Mouse (Mus musculus): ENCODE data around the gene Terf2. TPM values are rescaled to one million over a fixed set of nuclear protein-coding genes. Genes with fewer than 3 reads are reported as not detected.
"Not testable (repeated sequence)": the region's sequence is repeated elsewhere in the genome, so short reads cannot be mapped to it uniquely, and the experiment has no call there.

The Terf2 gene
- polyA plus RNA-seq, 1 experiment from 2014 or later: 25.5 TPM

DNA sequence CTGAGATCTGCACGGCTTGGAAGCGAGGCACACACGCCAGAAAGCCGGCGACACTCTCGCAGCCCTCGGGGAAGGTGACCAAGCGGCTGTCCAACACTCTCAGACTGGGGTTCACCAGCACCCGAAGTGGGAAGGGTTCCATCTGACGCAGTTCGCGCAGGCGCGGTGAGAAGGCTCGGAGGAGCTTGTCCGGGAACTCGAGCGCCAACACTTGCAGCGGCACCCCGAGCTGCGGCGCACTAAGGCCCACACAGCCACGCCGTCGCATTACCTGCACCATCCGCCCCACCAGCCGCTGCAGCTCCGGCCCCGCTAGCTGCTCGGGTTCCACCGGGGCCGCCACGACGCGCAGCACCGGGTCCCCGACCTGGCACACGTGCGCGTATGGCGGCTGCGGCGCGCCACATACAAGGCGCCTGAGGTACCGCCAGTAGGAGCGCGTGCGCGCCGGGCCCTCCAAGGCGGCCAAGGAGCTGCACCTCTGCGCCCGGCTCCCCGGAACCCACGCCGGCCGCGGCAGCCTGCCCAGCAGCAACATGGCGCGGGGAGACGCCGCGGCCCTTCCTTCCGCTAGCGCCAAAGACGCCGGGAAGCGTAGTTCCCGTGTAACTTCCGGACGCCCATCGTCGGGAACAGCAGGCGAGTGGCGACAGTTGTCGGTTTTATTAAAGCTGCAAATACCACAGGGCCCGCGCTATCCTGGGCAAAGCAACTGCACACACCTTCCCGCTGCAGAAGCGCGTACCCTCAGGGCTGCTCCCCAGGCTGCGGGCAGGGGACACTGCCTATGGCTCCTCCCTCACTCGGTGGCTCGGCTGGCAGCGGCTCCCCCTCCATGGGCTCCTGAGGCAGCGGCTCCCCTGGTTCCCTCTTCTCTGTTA lies 48.0 kb downstream of the Terf2 start, which contains the start of gene Pdf:
Pdf (minus strand) TSS at position 554 of the 881 bp plus-strand sequence.
- H3K4me1 ChIP-seq (replicated peaks): peaks cover 27% of the 10 kb centered on the region
- under 1% methylated on average over 86 of the region's 87 CpGs for WGBS
- H3K36me3 ChIP-seq: peaks cover 83% of the 10 kb centered on the region
- H3K4me3 ChIP-seq: peak within 1 kb of the TSS; percentile 85
- peak within 1 kb of the TSS; percentile 89 for H3K27ac ChIP-seq (replicated peaks)
- no peaks in the 10 kb centered on the region for H3K27me3 ChIP-seq
- H3K9me3 ChIP-seq: no peaks in the 10 kb centered on the region
- H3K9ac ChIP-seq: peak within 1 kb of the TSS; percentile 85
- peak; percentile 90 for ATAC-seq (ENCODE audit: low read depth)
- H3K4me2 ChIP-seq: peak within 1 kb of the TSS; percentile 94

DNA sequence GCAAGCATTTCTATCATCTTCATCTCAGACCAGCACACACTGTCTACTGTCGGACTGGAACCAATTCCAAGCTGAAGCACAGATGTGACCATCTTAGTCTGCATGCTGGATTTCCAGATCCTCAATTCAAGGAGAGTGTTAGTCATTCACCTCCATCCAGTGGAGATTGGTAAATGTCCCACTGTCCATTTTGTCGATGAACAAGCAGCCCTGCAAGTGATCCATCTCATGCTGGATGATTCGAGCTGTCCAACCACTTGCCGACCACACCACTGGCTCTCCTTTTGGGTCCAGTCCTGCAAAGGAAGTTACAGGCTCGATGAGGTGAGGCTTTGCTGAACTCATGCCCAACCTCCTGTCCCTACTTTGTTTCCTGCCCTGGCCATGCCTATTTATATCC lies 49.4 kb downstream of the Terf2 start:
- H3K9me3 ChIP-seq: no peaks in the 10 kb centered on the region
- H3K27ac ChIP-seq (replicated peaks): no peak overlapping the region
- H3K4me3 ChIP-seq: peak overlapping the region; percentile 85; the same call in 1 of the 2 replicates
- H3K4me2 ChIP-seq: peak overlapping the region; percentile 94
- H3K4me1 ChIP-seq (replicated peaks): peaks cover 27% of the 10 kb centered on the region
- H3K36me3 ChIP-seq: peaks cover 83% of the 10 kb centered on the region
- no peak for ATAC-seq (ENCODE audit: low read depth)
- no peaks in the 10 kb centered on the region for H3K27me3 ChIP-seq
- H3K9ac ChIP-seq: peak overlapping the region; percentile 18; the same call in 1 of the 2 replicates
- 90% methylated on average over 5 of the region's 5 CpGs for WGBS

- Histone ChIP-seq H3K4me2 (no peak overlapping the region), H3K9ac (no peak overlapping the region), H3K4me1 (replicated peaks) (peaks cover 27% of the 10 kb centered on the region), H3K4me3 (no peak overlapping the region), H3K9me3 (no peaks in the 10 kb centered on the region), H3K27me3 (no peaks in the 10 kb centered on the region), H3K36me3 (peaks cover 83% of the 10 kb centered on the region), H3K27ac (replicated peaks) (no peak overlapping the region)
- no peak for ATAC-seq (ENCODE audit: low read depth)
- 95% methylated on average over 6 of the region's 6 CpGs for WGBS
These were observed 50.9 kb downstream of the Terf2 start for GRCm38 (mm10) chr8:107045478-107045877.

DNA sequence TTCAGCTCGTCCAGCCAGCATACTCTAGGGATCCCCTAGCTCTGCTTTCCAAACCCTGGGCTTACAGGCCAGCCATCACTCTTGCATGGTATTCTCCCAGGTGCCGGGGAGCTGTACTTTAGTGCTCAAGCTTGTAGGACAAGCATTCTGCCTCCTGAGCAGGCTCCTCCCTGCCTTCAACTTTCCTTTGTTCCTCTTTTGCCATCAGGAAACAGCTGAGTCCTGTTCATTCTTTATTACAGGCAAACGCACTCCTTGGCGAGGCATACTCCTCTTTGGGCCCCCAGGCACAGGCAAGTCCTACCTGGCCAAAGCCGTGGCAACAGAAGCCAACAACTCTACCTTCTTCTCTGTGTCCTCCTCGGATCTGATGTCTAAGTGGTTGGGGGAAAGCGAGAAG lies 55.7 kb downstream of the Terf2 start:
- no peaks in the 10 kb centered on the region for H3K27me3 ChIP-seq
- H3K9me3 ChIP-seq: no peaks in the 10 kb centered on the region
- 85% methylated on average over 7 of the region's 7 CpGs for WGBS
- no peak overlapping the region for H3K27ac ChIP-seq (replicated peaks)
- no peak overlapping the region for H3K9ac ChIP-seq
- H3K4me1 ChIP-seq (replicated peaks): no peaks in the 10 kb centered on the region
- H3K36me3 ChIP-seq: peaks cover 91% of the 10 kb centered on the region
- no peak overlapping the region for H3K4me2 ChIP-seq
- no peak for ATAC-seq (ENCODE audit: low read depth)
- H3K4me3 ChIP-seq: no peak overlapping the region

DNA sequence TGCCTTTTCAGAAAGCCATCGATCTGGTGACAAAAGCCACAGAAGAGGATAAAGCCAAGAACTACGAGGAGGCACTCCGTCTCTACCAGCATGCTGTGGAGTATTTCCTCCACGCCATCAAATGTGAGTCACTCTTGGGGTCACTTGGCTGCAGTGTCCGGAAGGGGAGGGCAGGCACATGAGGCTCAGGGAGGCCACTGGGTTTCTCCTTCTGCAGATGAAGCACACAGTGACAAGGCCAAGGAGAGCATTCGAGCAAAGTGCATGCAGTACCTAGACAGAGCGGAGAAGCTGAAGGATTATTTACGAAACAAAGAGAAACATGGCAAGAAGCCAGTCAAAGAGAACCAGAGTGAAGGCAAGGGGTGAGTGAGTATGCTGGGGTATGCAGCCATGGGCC lies 59.7 kb downstream of the Terf2 start:
- Histone ChIP-seq H3K9me3 (no peaks in the 10 kb centered on the region), H3K4me1 (replicated peaks) (peaks cover 18% of the 10 kb centered on the region), H3K36me3 (peaks cover 55% of the 10 kb centered on the region), H3K27ac (replicated peaks) (no peak overlapping the region), H3K4me2 (no peak overlapping the region), H3K4me3 (no peak overlapping the region), H3K9ac (no peak overlapping the region), H3K27me3 (no peaks in the 10 kb centered on the region)
- ATAC-seq (ENCODE audit: low read depth): no peak
- 90% methylated on average over 8 of the region's 8 CpGs for WGBS

- H3K27ac ChIP-seq (replicated peaks): no peak overlapping the region
- no peak overlapping the region for H3K4me3 ChIP-seq
- H3K9me3 ChIP-seq: no peaks in the 10 kb centered on the region
- no peak overlapping the region for H3K9ac ChIP-seq
- no peak for ATAC-seq (ENCODE audit: low read depth)
- WGBS: 87% methylated on average over 3 of the region's 3 CpGs
- no peaks in the 10 kb centered on the region for H3K27me3 ChIP-seq
- no peak overlapping the region for H3K4me2 ChIP-seq
- peaks cover 46% of the 10 kb centered on the region for H3K36me3 ChIP-seq
- H3K4me1 ChIP-seq (replicated peaks): peaks cover 18% of the 10 kb centered on the region
These were observed 60.7 kb downstream of the Terf2 start for GRCm38 (mm10) chr8:107035641-107036040.

DNA sequence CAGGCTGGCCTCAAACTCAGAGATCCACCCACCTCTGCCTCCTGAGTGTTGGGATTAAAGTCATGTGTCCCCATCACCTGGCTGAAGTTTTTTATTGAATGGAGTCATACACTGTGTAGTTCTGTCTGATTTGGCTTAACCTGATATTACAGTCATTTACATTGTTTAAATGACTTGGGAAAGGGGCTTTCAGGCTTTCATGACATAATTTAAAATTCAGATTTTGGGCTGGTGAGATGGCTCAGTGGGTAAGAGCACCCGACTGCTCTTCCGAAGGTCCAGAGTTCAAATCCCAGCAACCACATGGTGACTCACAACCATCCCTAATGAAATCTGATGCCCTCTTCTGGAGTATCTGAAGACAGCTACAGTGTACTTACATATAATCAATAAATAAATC lies 62.7 kb downstream of the Terf2 start:
- ATAC-seq (ENCODE audit: low read depth); H3K4me2 ChIP-seq; H3K9me3 ChIP-seq; H3K9ac ChIP-seq; H3K27me3 ChIP-seq; H3K4me3 ChIP-seq; H3K27ac ChIP-seq (replicated peaks): not testable (repeated sequence)
- 95% methylated on average over 2 of the region's 2 CpGs for WGBS
- Histone ChIP-seq H3K4me1 (replicated peaks) (peaks cover 18% of the 10 kb centered on the region), H3K36me3 (peaks cover 25% of the 10 kb centered on the region)

- Histone ChIP-seq H3K9ac (peak overlapping the region; percentile 95), H3K4me2 (peak overlapping the region; percentile 76), H3K4me3 (peak overlapping the region; percentile 69), H3K4me1 (replicated peaks) (peaks cover 18% of the 10 kb centered on the region), H3K36me3 (peaks cover 13% of the 10 kb centered on the region), H3K27ac (replicated peaks) (peak overlapping the region; percentile 89), H3K9me3 (no peaks in the 10 kb centered on the region), H3K27me3 (no peaks in the 10 kb centered on the region)
- under 1% methylated on average over 28 of the region's 40 CpGs for WGBS
- ATAC-seq (ENCODE audit: low read depth): no peak
These were observed 64.7 kb downstream of the Terf2 start for GRCm38 (mm10) chr8:107031577-107032090.

- Histone ChIP-seq H3K9me3 (no peaks in the 10 kb centered on the region), H3K9ac (peak within 1 kb of the TSS; percentile 95), H3K27me3 (no peaks in the 10 kb centered on the region), H3K4me2 (peak within 1 kb of the TSS; percentile 76), H3K4me1 (replicated peaks) (peaks cover 18% of the 10 kb centered on the region), H3K4me3 (peak within 1 kb of the TSS; percentile 69), H3K36me3 (0 out of 2 replicates have a peak, but pooled peaks cover 8% of the 10 kb centered on the region), H3K27ac (replicated peaks) (peak within 1 kb of the TSS; percentile 89)
- 5% methylated on average over 62 of the region's 66 CpGs for WGBS
- peak; percentile 96 for ATAC-seq (ENCODE audit: low read depth)
These were observed 65.4 kb downstream of the Terf2 start, which contains the start of gene Vps4a for GRCm38 (mm10) chr8:107030650-107031576. Vps4a (plus strand) TSS chr8:107031222.

- H3K9me3 ChIP-seq: no peaks in the 10 kb centered on the region
- ATAC-seq (ENCODE audit: low read depth): no peak
- H3K27ac ChIP-seq (replicated peaks): no peak overlapping the region
- no peak overlapping the region for H3K4me2 ChIP-seq
- peaks cover 18% of the 10 kb centered on the region for H3K4me1 ChIP-seq (replicated peaks)
- H3K36me3 ChIP-seq: no peaks in the 10 kb centered on the region
- H3K27me3 ChIP-seq: no peaks in the 10 kb centered on the region
- no peak overlapping the region for H3K4me3 ChIP-seq
- no peak overlapping the region for H3K9ac ChIP-seq
- 74% methylated on average over 5 of the region's 5 CpGs for WGBS
These were observed 66.3 kb downstream of the Terf2 start for GRCm38 (mm10) chr8:107030058-107030457.

DNA sequence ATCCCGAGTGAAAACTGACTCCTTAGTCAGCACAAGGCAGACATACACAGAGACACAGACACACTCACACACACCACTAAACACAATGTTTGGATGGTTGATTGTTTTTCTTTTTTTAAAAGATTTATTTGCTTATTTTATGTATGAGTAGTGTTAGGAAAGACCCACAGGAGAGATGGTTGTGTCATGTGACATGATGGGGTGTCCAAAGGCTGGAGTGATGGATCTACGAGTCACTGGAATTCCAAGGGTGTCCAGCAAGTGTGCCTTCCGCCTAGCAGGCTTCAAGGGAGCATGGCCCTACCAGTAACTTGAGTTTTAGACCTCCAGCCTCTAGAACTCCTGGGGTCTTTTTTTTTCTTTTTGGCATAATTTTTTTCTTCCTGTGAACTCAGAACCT lies 67.0 kb downstream of the Terf2 start:
- no peak overlapping the region for H3K4me2 ChIP-seq
- ATAC-seq (ENCODE audit: low read depth): no peak
- WGBS: 79% methylated on average over 3 of the region's 3 CpGs
- peaks cover 18% of the 10 kb centered on the region for H3K4me1 ChIP-seq (replicated peaks)
- no peak overlapping the region for H3K27ac ChIP-seq (replicated peaks)
- H3K9me3 ChIP-seq: no peaks in the 10 kb centered on the region
- no peaks in the 10 kb centered on the region for H3K27me3 ChIP-seq
- H3K36me3 ChIP-seq: no peaks in the 10 kb centered on the region
- no peak overlapping the region for H3K9ac ChIP-seq
- H3K4me3 ChIP-seq: no peak overlapping the region

GRCm38 (mm10) chr8:107023479-107023878 lies 72.9 kb downstream of the Terf2 start:
- no peaks in the 10 kb centered on the region for H3K9me3 ChIP-seq
- WGBS: 89% methylated on average over 8 of the region's 8 CpGs
- no peak for ATAC-seq (ENCODE audit: low read depth)

More at GRCm38 (mm10) chr8:107023479-107023878, 72.9 kb downstream of the Terf2 start:
- no peaks in the 10 kb centered on the region for H3K27me3 ChIP-seq
- H3K9ac ChIP-seq: no peak overlapping the region
- H3K4me3 ChIP-seq: no peak overlapping the region
- no peak overlapping the region for H3K4me2 ChIP-seq
- no peak overlapping the region for H3K27ac ChIP-seq (replicated peaks)
- H3K4me1 ChIP-seq (replicated peaks): no peaks in the 10 kb centered on the region
- H3K36me3 ChIP-seq: no peaks in the 10 kb centered on the region

Data from neural tube, embryonic 13.5 days (tissue).